Mouse (Mus musculus): Measurements from ENCODE around the gene Mctp1. TPM values are rescaled to one million over a fixed set of nuclear protein-coding genes. Genes with fewer than 3 reads are reported as not detected.

Gene Mctp1
- polyA plus RNA-seq, 1 experiment from 2014 or later, result 1.1 TPM

DNA sequence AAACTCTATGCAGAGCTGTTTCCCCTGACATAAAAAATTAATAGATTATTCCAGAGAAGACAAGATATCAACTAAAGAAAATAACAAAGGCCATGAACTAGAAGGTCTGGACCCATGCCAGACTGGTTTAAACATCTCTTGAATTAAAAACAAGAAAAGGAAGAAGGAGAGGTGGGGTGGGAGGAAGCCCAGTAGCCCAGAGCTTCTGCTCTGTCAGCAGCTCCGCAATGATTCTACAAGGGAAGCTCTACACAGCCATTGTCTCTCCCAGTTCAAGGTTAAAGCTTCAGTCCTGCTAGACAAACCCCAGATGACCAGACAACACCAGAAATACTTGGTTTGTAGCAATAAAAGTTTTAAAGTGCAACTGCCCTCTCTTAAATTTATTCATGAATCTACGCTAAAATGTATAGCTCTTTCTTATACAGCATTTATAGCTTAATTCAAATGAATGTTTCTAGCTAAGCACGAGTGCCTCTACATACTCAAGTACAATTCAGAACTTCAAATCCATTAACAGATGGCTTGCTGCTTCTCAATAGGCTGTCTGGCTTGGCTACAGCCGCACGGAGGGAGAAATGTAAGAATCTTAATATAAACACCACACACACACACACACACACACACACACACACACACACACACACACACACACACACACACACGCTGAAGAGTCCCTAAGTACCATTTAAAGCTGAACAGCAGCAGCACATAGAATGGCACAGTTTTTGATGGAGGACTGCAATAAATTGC, 663.0 kb downstream of the Mctp1 start:
- no peak overlapping the region for H3K27ac ChIP-seq (replicated peaks)

GRCm38 (mm10) chr13:77048461-77048860, 664.1 kb downstream of the Mctp1 start:
- 0 out of 2 replicates have a peak, but pooled peaks cover 5% of the 10 kb centered on the region for H3K4me1 ChIP-seq (replicated peaks)
- no peak overlapping the region for H3K4me2 ChIP-seq
- no peak overlapping the region for H3K9ac ChIP-seq
- H3K27ac ChIP-seq (replicated peaks), result no peak overlapping the region
- H3K36me3 ChIP-seq, result no peaks in the 10 kb centered on the region; the same call in 1 of the 2 replicates
- ATAC-seq (ENCODE audit: low read depth), result no peak
- H3K4me3 ChIP-seq, result no peak overlapping the region
- no peaks in the 10 kb centered on the region for H3K27me3 ChIP-seq
- WGBS, result 93% methylated on average over 1 of the region's 1 CpGs
- H3K9me3 ChIP-seq, result no peaks in the 10 kb centered on the region

More for the DNA sequence above, 663.0 kb downstream of the Mctp1 start:
- Histone ChIP-seq H3K9ac (no peak overlapping the region), H3K27me3 (no peaks in the 10 kb centered on the region), H3K4me1 (replicated peaks) (0 out of 2 replicates have a peak, but pooled peaks cover 5% of the 10 kb centered on the region), H3K4me3 (no peak overlapping the region), H3K36me3 (no peaks in the 10 kb centered on the region; the same call in 1 of the 2 replicates), H3K4me2 (no peak overlapping the region), H3K9me3 (no peaks in the 10 kb centered on the region)
- no peak for ATAC-seq (ENCODE audit: low read depth)
- 57% methylated on average over 6 of the region's 6 CpGs for WGBS

GRCm38 (mm10) chr13:77049736-77050135, 665.4 kb downstream of the Mctp1 start:
- Histone ChIP-seq H3K4me3 (no peak overlapping the region), H3K27me3 (no peaks in the 10 kb centered on the region), H3K36me3 (no peaks in the 10 kb centered on the region; the same call in 1 of the 2 replicates), H3K9ac (no peak overlapping the region), H3K27ac (replicated peaks) (no peak overlapping the region), H3K9me3 (no peaks in the 10 kb centered on the region), H3K4me1 (replicated peaks) (0 out of 2 replicates have a peak, but pooled peaks cover 5% of the 10 kb centered on the region), H3K4me2 (no peak overlapping the region)
- 82% methylated on average over 3 of the region's 3 CpGs for WGBS
- ATAC-seq (ENCODE audit: low read depth), result no peak

DNA sequence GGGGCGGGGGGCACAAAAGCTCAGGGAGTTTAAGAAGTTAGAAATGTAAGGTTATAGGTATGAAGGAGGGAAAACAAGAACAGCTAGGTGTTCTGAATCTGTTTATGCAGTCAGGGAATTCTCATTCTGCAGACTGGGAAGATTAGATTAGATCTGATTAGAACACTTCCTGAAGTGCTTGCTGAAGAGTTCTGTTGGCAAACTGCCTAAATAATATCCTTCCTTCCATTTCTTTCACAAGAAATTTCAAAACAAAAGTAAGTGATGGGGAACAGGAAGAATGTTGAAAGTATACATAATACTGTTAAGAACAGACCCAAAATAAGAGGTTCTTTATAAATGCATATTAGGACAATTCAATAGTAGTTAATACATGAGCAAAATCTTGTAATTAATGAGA, 678.9 kb downstream of the Mctp1 start:
- Histone ChIP-seq H3K9ac (no peak overlapping the region), H3K4me3 (no peak overlapping the region), H3K27ac (replicated peaks) (no peak overlapping the region), H3K9me3 (no peaks in the 10 kb centered on the region), H3K27me3 (no peaks in the 10 kb centered on the region), H3K36me3 (no peaks in the 10 kb centered on the region), H3K4me1 (replicated peaks) (no peaks in the 10 kb centered on the region), H3K4me2 (no peak overlapping the region)
- 98% methylated on average over 1 of the region's 1 CpGs for WGBS
- no peak for ATAC-seq (ENCODE audit: low read depth)

DNA sequence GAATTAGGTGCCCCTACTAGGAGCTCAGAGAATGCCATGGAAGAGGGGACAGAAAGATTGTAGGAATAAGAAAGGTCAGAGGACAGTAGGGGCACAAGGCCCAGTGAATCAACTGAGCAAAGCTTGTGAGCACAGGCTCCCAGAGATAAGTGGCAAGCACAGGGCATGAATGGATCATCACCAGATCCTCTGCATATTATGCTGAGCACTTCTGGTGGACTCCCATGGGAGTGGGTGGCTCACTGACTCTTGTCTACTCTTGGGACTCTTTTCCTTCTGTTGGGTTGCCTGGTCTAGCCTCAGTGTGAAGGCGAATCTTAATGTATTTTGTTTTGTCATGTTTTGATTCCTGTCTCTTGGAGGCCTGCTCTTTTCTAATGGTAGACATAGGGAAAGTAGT, 684.5 kb downstream of the Mctp1 start:
- H3K36me3 ChIP-seq, result no peaks in the 10 kb centered on the region
- 96% methylated on average over 1 of the region's 1 CpGs for WGBS
- no peak for ATAC-seq (ENCODE audit: low read depth)

DNA sequence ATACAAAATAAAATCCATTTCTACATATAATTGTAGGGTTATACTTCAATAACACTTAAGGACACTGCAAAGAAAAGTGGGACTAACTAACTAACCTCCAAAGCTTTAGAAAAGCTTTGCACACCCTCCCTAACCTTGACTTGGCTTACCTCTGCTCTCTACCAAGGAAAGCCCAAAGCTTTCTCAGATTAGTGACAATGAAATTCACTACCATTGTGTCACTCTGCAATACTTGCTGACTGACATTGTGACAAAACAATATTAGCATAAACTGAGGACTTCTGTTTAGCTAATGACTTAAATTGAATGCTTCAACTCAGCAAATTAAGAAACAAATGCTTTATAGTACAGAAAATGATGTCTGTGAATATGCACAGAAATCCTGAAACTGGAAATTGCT, 687.7 kb downstream of the Mctp1 start:
- ATAC-seq (ENCODE audit: low read depth), result no peak
- Histone ChIP-seq H3K4me2 (no peak overlapping the region), H3K4me1 (replicated peaks) (no peaks in the 10 kb centered on the region), H3K4me3 (no peak overlapping the region), H3K36me3 (peaks cover 8% of the 10 kb centered on the region), H3K9me3 (peaks cover 6% of the 10 kb centered on the region; the same call in 1 of the 2 replicates), H3K9ac (no peak overlapping the region), H3K27me3 (no peaks in the 10 kb centered on the region), H3K27ac (replicated peaks) (no peak overlapping the region)

More for the DNA sequence above, 684.5 kb downstream of the Mctp1 start:
- H3K4me2 ChIP-seq, result no peak overlapping the region
- no peak overlapping the region for H3K4me3 ChIP-seq
- no peaks in the 10 kb centered on the region for H3K4me1 ChIP-seq (replicated peaks)
- no peak overlapping the region for H3K27ac ChIP-seq (replicated peaks)
- no peaks in the 10 kb centered on the region for H3K27me3 ChIP-seq
- no peak overlapping the region for H3K9ac ChIP-seq
- no peaks in the 10 kb centered on the region for H3K9me3 ChIP-seq

Other genes starting within 250 kb of the Mctp1 start
- gene Fam81b, start 79.5 kb upstream of the Mctp1 start, polyA plus RNA-seq (2015; fragmentation: Nextera tagmentation; extraction: Ambion mirVana), result 0.45 TPM in 1 of 2 replicates, not detected in the other